Mouse (Mus musculus) frontal cortex, adult (tissue): ENCODE measurements around the gene Efs.
"Not testable (repeated sequence)": the region's sequence is repeated elsewhere in the genome, so short reads cannot be mapped to it uniquely, and the experiment has no call there.

Experiments
- ATAC-seq: cut with Nextera tagmentation; 2 replicates; pipeline ENCODE4 v1.9.2; 2017; ENCODE audit warnings: mild to moderate bottlenecking, moderate library complexity, mixed read lengths; ENCODE audit not compliant: low TSS enrichment

Gene Efs

DNA sequence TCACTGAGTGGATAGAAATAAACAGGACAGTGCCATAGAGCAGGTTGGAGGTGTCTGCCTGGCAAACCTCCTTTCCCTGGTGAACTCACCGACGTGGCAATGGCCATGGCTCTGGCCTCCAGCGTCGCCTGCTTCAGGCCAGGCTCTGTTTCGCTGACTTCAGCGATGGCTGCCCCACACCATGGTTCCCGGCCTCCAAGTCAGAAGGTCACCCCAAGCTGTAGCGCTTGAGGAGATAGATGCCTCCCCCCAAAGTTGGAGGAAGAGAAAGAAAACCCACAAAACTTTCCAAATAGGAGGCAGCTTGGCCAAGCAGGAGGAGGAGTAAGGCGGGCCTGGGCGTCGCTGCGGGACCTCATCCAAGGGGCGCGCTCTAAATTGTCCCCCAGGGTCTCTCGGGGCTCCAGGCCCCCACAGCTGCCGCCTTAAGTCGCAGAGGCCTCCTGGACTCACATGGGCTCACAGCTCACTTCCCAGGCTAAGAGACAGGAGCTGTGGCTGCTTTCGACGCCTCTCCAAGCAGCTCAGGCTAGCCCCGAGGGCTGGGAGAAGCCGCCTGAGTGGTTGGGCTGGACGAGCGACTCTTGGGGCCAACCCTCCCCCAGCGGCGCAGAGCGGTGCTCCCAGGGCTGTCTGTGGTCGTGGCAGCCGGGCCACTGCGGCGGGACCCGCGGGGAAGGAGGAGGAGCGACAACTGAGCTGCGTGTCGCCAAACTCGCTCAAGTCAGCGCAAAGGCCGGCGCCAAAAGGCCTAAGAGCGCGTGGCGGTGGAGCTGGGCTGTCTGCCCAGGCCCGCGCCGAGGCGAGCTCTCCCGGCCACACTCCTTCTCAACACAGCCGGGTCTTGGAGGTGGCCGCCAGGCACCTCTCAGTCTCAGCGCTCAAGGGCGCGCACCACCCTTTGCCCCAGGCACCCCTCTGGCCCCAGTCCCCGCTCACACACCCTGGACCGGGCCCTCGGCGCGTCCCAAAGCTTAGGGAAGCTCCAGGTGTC, at the start of gene Efs:
Gene Efs, minus strand, starts transcription at position 778 of the 994 bp plus-strand sequence.
- ATAC-seq: peak; percentile 40

DNA sequence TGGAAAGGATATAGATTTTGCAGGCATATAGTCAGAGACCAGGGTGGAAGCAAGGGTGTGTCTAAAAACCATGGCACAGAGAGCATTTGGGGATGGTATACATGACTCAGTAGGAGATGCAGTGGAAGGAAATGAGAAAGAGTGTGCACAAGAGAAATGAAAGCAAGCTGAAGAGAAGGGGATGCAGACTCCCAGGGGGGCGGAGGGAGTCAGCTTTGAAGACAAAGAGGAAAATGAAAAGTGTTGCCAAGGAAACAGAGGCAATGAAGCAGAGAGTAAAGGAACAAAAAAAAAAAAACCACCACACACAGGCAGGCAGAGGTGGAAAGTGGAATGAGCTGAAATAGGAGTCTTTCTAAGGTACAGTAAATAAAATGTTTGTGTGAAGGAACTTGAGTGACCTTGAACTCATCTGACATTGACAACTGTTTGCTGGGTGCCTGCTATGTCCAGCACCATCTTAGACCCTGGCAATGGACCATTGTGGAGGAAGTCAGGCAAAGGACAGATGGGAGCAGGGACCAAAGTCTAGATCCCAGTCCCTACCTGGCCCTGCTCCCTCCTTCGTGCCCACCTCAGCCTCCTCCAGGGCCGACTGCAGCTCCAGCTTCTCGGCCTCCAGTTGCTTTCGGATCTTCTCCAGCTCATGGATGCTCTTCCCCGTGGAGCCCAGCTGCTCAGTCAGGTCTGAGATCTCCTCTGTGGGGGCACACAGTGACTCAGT, 48.3 kb upstream of the Efs start:
- peak; percentile 67 for ATAC-seq

DNA sequence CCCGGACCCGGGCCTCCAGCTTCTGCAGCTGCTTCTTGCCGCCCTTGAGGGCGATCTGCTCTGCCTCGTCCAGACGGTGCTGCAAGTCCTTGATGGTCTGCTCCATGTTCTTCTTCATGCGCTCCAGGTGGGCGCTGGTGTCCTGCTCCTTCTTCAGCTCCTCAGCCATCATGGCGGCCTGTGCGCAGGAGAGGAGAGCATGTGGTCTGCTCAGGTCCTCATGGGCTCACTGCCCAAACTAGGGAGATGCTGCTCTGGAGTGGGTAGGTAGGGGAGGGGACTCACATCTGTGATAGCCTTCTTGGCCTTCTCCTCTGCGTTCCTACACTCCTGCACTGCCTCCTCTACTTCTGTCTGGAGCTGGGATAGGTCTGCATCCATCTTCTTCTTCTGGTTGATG, 46.9 kb upstream of the Efs start:
- ATAC-seq: not testable (repeated sequence)

DNA sequence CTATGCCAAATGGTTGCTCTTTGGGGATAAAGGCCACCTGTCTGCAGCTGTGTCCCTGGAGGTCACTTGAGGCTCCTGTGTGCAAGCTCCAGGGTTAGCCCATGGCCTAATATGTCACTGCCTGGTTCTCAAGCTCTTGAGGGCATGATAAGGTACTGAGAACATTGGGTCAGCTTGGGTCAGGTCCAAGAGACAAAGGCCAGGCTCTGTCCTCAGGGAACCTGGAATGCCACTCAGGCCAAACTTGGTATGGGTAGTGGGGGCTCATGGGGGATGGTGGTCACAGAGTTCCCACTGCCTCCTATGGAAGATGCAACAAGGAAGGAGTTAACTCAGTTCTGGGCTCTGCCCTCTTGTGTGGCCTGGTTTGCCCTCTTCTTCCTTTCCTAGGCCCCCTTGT, 42.4 kb upstream of the Efs start:
- ATAC-seq: no peak

DNA sequence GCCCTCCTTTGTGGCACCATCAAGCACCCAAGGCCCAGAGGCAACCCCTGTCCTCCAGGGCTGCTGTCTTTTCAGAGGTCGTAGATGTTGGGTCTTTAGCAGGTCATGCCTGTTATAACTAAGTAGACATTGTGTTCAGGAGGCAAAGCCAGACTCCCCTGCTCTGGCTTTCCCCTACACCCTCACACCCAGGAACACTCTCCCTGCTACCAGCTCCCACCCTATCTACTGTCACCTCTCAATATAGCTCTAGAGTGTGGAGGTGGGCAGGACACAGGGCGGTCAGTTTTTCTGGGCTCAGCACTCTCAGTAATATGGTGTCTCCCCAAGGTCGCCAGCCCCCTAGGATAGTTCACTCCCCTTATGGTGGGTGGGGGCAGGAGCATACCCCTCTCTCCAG, 41.9 kb upstream of the Efs start:
- ATAC-seq: no peak

DNA sequence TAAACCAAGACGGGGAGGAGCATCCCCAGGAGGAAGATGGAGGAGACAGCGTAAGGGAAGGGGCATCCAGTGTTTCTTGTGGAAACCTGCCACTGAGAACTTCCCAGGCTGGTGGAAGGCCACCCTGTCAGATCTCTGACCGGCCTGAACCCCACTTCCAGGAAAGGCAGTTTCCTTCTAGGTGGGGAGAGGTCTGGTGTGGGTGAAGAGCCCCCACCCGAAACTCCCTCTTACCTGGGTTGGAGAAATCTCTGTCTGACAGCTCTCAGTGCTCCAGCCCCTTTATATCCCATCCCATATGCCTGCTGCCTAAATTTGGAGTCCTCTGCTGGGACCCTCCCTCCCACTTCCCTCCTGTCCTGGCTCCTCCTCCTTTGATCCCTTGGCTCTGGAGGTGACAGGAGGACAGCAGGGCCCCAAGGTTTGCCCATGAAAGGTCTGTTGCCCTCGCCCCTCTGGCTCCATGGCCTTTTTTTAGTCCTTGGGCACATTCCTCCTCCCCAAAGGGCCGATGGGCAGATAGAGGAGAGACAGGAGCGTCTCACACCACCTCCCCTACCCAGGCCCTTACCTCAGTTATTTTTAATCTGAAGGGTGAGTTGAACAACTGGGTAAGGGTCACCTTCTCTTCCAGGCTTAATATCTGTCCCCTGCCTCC, 40.5 kb upstream of the Efs start, which contains the start of gene Myh6:
Gene Myh6, minus strand, starts transcription at position 608 of the 658 bp plus-strand sequence.
- no peak for ATAC-seq

DNA sequence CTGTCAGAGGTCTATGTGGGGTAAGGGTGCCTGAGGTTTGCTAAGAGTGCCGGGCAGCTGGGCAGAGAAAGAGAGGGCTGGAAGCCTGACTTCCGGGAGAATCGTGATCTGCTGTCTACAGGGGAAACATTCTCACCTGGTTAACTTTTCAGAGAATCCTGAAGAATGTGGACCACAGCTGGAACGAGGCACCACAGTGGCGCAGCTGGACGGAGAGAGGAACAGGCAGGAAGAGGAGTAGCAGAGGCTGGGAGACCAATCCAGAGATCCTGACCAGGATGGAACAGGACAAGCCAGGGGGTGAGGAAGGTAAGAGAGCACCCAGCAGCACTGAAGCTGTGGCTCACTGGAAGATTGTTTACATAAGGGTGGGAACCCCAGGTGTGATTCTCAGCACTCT, 39.7 kb upstream of the Efs start:
- no peak for ATAC-seq

DNA sequence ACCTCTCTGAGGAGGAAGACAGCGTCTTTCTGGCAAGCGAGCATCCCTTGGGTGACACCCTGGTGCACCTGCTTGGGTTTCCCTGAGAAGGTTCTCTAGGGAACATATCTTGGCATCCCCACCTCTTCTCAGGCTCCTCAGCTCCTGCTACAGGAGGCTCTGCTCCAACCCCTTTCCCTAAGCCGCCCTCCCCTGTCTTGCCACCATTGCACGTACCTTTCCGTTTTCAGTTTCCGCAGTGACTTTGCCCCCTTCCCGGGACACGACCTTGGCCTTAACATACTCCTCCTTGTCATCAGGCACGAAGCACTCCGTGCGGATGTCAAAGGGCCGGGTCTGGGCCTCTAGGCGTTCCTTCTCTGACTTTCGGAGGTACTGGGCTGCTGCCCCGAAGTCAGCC, 39.1 kb upstream of the Efs start:
- ATAC-seq: no peak

DNA sequence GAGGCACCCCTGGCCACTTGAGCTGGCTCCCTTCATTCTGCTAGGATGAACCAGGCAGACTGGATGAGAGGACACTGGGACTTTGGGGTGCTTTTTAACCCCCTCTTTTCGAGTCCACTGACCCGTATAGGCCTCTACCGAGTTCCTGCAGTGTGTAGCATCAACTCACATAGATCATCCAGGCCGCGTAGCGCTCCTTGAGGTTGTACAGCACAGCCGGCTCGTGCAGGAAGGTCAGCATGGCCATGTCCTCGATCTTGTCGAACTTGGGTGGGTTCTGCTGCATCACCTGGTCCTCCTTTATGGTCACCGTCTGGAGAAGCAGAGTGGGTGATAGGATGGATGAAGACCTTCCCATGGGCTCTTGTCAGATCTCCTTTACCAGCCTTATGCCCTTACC, 37.8 kb upstream of the Efs start:
- ATAC-seq: no peak

DNA sequence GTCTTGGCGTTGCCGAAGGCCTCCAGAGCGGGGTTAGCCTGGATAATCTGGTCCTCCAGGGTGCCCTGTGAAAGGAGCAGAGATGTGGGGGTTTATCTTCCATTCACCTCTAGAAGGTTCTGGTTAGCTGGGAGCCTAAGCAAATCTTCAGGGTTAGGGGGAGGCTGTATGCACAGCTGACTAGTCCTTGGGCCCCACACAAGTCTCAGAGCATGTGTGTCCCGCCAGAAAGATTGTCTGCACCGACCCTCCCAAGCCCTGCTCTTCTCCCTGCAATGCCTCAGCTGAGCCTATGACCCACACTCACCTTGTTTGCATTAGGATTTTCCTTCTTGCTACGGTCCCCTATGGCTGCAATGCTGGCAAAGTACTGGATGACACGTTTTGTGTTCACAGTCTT, 36.8 kb upstream of the Efs start:
- no peak for ATAC-seq

DNA sequence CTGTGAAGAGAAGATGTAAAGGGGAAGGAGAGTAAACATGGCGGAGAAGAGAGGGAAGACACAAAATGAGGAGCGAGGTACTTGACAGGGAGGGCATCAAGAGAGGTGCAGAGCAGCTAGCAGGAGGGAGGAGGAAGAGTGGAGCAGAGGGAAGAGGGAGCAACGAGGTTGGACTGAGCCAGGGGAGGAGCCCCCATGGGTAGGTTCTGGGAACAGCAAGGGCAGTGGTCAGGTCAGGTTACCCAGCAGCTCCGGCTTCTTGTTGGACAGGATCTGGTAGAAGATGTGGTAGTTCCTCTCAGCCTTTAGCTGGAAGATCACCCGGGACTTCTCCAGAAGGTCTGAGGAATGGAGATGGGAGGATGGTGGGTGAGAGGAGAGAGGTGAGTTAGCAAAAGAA, 35.6 kb upstream of the Efs start:
- ATAC-seq: no peak

DNA sequence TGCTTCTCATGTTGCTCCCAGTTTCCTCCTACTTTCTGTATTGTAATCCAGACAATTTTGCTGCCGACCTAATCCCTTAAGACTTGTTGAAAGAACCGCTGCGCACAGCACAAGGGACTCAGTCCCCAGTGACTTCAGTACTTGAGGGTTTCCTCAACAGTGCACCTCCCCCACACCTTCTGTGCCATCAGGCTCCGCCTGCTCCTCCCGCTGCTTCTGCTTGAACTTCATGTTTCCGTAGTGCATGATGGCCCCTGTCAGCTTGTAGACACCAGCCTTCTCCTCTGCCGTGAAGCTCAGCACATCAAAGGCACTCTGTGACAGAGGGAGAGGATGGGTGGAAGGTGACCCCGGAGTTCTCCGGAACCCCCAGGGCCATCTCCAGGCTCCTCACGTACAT, 34.8 kb upstream of the Efs start:
- peak; percentile 44; the same call in 1 of the 2 replicates for ATAC-seq

DNA sequence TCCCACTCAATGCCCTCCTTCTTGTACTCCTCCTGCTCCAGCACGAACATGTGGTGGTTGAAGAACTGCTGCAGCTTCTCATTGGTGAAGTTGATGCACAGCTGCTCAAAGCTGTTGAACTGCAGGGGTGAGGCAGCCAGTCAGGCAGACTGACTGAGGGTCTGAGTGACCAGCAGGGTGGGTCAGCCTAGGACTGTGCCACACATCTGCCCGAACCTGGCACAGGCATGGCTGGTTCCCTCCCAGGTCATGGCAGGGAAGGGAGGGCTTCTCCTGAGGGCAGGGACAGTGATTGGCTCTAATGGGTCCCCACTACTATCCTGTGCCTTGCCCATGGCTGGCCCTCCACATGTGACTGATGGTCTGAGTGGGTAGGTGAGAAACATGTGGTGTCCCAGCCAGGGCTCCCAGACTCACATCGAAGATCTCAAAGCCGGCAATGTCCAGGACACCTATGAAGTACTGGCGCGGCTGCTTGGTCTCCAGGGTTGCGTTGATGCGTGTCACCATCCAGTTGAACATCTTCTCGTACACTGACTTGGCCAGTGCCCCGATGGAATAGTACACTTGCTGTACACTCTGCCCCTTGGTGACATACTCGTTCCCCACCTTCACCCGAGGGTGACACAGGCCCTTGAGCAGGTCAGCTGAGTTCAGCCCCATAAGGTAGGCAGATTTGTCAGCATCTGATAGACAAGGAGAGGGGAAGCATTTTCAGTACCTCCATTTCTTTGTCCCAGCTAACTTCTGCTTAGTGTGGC, 34.1 kb upstream of the Efs start:
- not testable (repeated sequence) for ATAC-seq

DNA sequence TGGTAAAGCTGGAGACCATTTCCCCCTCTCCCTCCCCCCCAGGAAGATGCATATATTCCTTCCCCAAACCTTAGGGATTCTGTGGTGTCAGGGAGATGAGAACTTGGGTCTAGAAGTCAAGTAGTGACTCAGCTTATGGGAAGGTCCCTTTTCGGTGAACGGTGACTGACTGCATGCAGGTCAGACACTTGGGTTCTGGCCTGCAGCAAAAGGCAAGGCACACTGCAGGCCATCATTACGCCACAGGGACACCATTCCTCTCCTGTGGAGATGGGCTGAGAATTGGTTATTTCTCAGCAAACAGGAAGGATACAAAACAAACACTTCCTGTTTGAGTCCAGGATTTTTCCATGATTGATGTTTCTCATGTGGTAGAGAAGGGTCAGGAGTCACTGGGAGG, 33.3 kb upstream of the Efs start:
- no peak for ATAC-seq

DNA sequence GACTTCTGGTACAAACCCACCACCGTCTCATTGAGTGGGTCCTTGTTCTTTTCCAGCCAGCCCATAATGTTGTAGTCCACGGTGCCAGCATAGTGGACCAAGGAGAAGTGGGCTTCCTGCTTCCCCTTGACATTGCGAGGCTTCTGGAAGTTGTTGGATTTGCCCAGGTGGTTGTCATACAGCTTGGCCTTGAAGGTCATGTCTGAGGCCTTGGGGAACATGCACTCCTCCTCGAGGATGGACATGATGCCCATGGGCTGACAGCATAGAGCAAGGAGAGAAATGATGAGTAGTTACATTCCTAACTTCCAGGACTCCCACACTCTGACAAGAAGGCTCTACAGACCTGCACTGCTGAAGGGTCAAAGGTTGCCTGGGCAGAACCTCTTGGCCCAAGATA, 32.6 kb upstream of the Efs start:
- no peak for ATAC-seq

DNA sequence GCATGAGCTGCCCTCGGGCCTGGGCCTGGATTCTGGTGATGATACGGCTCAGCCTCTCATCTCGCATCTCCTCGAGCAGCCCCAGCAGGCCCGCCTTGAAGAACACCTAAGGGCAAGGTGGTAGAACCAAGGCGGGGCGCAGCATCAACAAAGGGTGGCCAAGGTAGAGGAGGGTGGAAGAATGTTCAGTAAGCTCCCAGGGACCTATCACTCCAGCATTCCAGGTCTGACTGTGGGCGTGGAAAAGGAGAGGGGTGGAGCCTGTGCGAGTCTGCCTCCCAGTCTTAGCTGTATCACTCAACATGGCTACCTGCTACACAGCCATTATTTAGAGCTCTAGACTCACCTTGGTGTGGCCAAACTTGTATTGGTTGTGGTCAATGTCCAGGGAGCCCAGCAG, 30.6 kb upstream of the Efs start:
- ATAC-seq: no peak

DNA sequence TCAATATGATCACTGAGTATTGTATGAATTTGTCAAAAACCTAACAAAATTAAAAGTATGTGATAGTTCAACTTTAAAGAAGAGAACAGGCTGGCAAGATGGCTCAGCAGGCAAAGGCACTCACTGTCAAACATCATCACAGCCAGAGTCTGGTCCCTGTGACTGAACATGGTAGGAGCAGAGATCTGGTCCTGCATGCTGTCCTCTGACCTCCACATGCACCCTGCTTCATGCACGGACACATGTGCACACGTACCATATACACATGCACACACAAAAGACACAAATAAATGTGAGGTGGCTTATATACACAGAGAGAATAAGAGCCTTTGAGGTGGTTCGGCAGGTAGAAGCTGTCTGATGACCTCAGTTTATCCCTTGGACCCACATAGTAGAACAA, 29.6 kb upstream of the Efs start:
- ATAC-seq: no peak

DNA sequence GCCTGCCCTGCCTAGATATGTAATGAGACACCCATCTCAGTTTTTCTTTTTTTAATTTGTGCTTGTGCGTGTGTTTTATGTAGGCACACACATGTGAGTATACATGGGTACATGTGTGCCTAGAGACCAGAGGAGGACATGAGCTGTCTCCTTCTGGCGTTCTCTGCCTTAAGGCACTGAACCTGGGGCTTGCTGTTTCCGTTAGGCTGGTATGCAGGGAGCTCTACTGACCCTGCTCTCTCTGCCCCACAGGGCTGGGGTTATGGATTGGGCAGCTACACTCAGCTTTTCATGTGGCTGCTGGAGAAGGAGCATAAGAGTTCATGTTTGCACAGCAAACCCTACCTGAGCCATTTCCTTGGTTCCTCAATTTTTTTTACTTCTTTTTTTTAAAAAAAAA, 28.5 kb upstream of the Efs start:
- ATAC-seq: no peak

DNA sequence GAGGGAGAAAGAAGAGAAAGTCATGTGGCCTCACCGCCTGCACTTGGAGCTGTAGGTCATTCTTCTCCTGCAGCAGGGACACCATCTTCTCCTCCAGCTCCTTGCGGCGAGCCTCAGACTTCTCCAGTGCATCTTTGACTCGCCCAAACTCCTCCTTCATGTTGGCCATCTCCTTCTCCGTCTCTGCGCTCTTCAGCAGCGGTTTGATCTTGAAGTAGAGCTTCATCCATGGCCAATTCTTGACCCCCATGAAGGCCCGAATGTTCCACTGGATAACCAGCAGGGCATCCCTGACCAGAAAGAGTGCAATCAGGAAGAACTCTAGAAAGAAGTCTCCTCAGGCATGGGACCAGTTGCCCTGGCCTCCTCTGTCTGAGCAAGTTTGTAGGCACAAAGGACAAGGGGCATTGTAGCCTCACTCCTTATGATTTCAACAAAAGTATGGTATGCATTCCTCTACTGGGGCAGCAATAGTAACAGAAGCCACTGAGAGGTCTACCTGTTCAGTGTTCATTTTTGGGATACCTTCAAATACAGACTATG, 27.8 kb upstream of the Efs start:
- no peak for ATAC-seq

DNA sequence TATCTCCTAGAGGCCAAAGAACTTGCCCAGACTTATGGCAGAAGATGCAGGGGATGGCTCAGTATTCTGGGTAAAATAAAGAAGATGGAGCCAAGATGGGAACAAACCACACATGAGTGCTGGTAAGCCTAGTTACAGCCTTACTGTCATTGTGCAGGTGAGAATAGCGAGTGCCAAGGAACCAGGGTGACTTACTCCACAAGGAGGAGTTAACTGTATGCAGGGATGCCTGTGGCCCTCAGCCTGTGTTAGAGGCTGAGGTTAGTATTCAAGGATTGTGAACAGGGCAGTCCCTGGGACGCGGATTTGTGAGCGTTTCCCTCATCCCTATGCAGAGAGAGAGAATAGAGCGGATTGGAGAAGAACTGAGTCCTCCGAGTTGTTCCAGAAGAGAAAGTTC, 25.7 kb upstream of the Efs start:
- ATAC-seq: no peak

DNA sequence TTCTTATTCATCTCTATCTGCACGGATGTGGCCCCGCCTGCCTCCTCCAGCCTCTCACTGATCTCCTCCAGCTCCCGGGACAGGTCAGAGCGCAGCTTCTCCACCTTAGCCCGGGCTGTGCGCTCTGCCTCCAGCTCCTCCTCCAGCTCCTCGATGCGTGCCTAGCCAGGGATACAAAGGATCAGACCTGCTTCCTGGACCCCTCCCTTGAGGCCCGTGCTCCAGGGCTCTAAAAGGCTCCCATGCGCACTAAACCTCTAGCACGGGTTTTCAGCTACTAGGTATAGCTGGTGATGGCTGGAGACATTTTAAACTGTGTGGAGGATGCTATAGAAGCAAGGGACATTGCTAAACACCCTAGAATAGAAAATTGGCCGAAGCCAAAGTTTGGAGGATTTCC, 24.6 kb upstream of the Efs start:
- no peak for ATAC-seq
